Mouse (Mus musculus) liver, embryonic 14.5 days (tissue): ENCODE measurements around the gene Reep6. TPM values are rescaled to one million over a fixed set of nuclear protein-coding genes. Genes with fewer than 3 reads are reported as not detected.

ENCODE experiments used
- ATAC-seq: fragments of 200-750 bp; cut with Nextera tagmentation; 2 replicates; pipeline ENCODE4 v1.8.0; 2017; ENCODE audit warnings: moderate number of reproducible peaks, mild to moderate bottlenecking, moderate library complexity; ENCODE audit not compliant: insufficient read depth
- DNase-seq, 3 experiments: peaks; one replicate each; pipeline ENCODE4 v3.0.0-alpha.2; 2012 to 2013; ENCODE audit warnings: low read depth in 3 of 3, low spot score in 3 of 3
- H3K27ac ChIP-seq: fragments of 300-500 bp; sonication (generic); 2 replicates; pipeline ENCODE4 v1.5.1; 2014; ENCODE audit warnings: moderate library complexity, mild to moderate bottlenecking, control low read depth, inconsistent platforms
- H3K27me3 ChIP-seq: fragments of 300-500 bp; sonication (generic); 2 replicates; pipeline ENCODE4 v1.6.1; 2014; ENCODE audit warnings: mild to moderate bottlenecking, low read length, moderate library complexity; ENCODE audit not compliant: control insufficient read depth, insufficient read depth
- H3K36me3 ChIP-seq: fragments of 300-500 bp; sonication (generic); replicated peaks from 2 replicates; pipeline ENCODE4 v1.6.1; 2014; ENCODE audit warnings: low read depth; ENCODE audit not compliant: control insufficient read depth, insufficient read depth
- H3K4me1 ChIP-seq, 2 experiments: fragments of 200-500 bp in 1 of 2; fragments of 300-500 bp in 1 of 2; sonication (generic) in 1 of 2; replicated peaks; 2 replicates each; pipeline ENCODE4 v1.6.1; 2012 to 2014; ENCODE audit warnings: antibody characterized with exemption in 1 of 2, inconsistent platforms in 1 of 2, low read length in 1 of 2; ENCODE audit not compliant: control insufficient read depth in 2 of 2, insufficient read depth in 2 of 2
- H3K4me2 ChIP-seq: fragments of 300-500 bp; sonication (generic); 2 replicates; pipeline ENCODE4 v1.6.1; 2014; ENCODE audit warnings: low read depth, mild to moderate bottlenecking, control low read depth, moderate library complexity
- H3K4me3 ChIP-seq, 2 experiments: fragments of 200-500 bp in 1 of 2; fragments of 300-500 bp in 1 of 2; sonication (generic) in 1 of 2; 2 replicates each; pipeline ENCODE4 v1.5.1; 2012 to 2014; ENCODE audit warnings: low read depth in 2 of 2, low read length in 2 of 2, mild to moderate bottlenecking in 2 of 2, control low read depth in 1 of 2, inconsistent platforms in 1 of 2, moderate library complexity in 1 of 2; ENCODE audit not compliant: insufficient read depth in 1 of 2
- H3K9ac ChIP-seq: fragments of 300-500 bp; sonication (generic); replicated peaks from 2 replicates; pipeline ENCODE4 v1.6.1; 2014; ENCODE audit warnings: mild to moderate bottlenecking, control low read depth, moderate library complexity
- H3K9me3 ChIP-seq: fragments of 300-500 bp; sonication (generic); 2 replicates; pipeline ENCODE4 v1.6.1; 2016; ENCODE audit warnings: low read length, mixed read lengths; ENCODE audit not compliant: control insufficient read depth
- CTCF ChIP-seq: IDR thresholded peaks from 2 replicates; pipeline ENCODE4 v1.5.1; 2016; ENCODE audit warnings: antibody characterized with exemption, low read depth, control low read depth
- EP300 ChIP-seq: IDR thresholded peaks from 2 replicates; pipeline ENCODE4 v1.6.1; 2016; ENCODE audit warnings: antibody characterized with exemption, low read depth
- WGBS: fragments of 180-500 bp; shearing (Covaris S2); extraction: QIAGEN DNeasy Blood & Tissue Kit; methylation state at CpG from one replicate; pipeline ENCODE4 v1.1.7; 2014; ENCODE audit not compliant: insufficient replicate concordance; 5-methylcytosine and 5-hydroxymethylcytosine counted together
- polyA plus RNA-seq, 2 experiments: library from polyadenylated mRNA; depleted of rRNA in 1 of 2; stranded (reverse) in 1 of 2; unstranded in 1 of 2; fragments of >200 nt; fragmentation: Nextera tagmentation in 1 of 2; extraction: Ambion mirVana in 1 of 2; gene quantifications; 2 replicates each; pipeline versions ENCODE4 v1.2.1 to v1.2.3; 2012 to 2014

Reep6 gene
- polyA plus RNA-seq, 2 experiments = 23.6 to 55.3 TPM

DNA sequence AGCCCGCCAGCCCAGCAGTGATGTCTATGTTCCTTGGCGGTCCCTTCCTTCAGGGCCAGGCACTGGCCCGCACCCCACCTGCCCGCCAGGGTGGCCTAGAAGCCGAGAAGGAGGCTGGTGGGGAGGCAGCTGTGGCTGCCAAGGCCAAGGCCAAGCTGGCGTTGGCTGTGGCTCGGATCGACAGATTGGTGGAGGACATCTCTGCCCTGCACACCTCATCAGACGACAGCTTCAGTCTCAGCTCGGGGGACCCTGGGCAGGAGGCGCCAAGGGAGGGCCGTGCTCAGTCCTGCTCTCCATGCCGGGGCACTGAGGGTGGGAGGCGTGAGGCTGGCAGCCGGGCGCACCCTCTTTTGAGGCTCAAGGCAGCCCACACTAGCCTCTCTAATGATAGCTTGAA, 18.2 kb upstream of the Reep6 start:
- Histone ChIP-seq H3K27me3 (peaks cover 66% of the 10 kb centered on the region), H3K36me3 (no peaks in the 10 kb centered on the region), H3K4me2 (no peak overlapping the region), H3K4me3 (no peak overlapping the region), H3K9ac (no peak overlapping the region), H3K27ac (no peak overlapping the region), H3K4me1 (peaks cover 2 to 6% of the 10 kb centered on the region in 2 experiments; a peak in 2 of 4 replicates), H3K9me3 (no peaks in the 10 kb centered on the region)
- ATAC-seq (no peak), DNase-seq (no peak)
- TF ChIP-seq EP300 (no peak), CTCF (no peak)
- WGBS = 64% methylated on average over 16 of the region's 16 CpGs

DNA sequence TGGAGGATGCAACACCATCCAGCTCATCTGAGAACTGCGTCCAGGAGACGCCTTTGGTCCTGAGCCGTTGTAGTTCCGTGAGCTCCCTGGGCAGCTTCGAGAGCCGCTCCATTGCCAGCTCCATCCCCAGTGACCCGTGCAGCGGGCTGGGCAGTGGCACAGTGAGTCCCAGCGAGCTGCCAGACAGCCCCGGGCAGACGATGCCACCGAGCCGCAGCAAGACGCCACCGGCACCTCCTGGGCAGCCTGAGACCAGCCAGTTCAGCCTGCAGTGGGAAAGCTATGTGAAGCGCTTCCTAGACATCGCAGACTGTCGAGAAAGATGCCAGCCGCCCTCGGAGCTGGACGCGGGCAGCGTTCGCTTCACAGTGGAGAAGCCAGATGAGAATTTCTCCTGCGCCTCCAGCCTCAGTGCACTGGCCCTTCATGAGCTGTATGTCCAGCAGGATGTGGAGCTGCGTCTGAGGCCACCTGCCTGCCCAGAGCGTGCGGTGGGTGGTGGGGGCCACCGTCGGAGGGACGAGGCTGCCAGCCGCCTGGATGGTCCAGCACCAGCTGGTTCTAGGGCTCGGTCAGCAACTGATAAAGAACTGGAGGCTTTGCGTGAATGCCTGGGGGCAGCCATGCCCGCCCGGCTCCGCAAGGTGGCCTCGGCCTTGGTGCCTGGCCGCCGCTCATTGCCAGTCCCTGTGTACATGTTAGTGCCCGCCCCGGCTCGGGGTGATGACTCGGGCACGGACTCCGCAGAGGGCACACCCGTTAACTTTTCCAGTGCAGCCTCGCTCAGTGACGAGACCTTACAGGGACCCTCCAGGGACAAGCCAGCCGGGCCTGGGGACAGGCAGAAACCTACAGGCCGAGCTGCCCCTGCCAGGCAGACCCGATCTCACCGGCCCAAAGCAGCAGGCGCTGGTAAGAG, 16.9 kb upstream of the Reep6 start:
- 54% methylated on average over 54 of the region's 54 CpGs for WGBS
- H3K27me3 ChIP-seq = peaks cover 63% of the 10 kb centered on the region

GRCm38 (mm10) chr10:80313627-80314201, 16.0 kb upstream of the Reep6 start:
- H3K27me3 ChIP-seq = peaks cover 62% of the 10 kb centered on the region
- peaks cover 9 to 15% of the 10 kb centered on the region in 2 experiments for H3K4me1 ChIP-seq
- no peak overlapping the region for H3K9ac ChIP-seq
- DNase-seq (no peak), ATAC-seq (no peak)
- H3K36me3 ChIP-seq = peaks cover 6% of the 10 kb centered on the region; the same call in 1 of the 2 replicates
- TF ChIP-seq EP300 (no peak), CTCF (no peak)
- 17% methylated on average over 20 of the region's 20 CpGs for WGBS
- no peak overlapping the region for H3K27ac ChIP-seq
- no peaks in the 10 kb centered on the region for H3K9me3 ChIP-seq
- no peak overlapping the region for H3K4me3 ChIP-seq
- no peak overlapping the region for H3K4me2 ChIP-seq

More for the DNA sequence above, 16.9 kb upstream of the Reep6 start:
- Histone ChIP-seq H3K9me3 (no peaks in the 10 kb centered on the region), H3K36me3 (no peaks in the 10 kb centered on the region), H3K4me2 (no peak overlapping the region), H3K4me1 (peaks cover 9 to 15% of the 10 kb centered on the region in 2 experiments), H3K9ac (no peak overlapping the region), H3K27ac (no peak overlapping the region), H3K4me3 (no peak overlapping the region)
- ATAC-seq (no peak), DNase-seq (no peak)
- no peak for TF ChIP-seq EP300
- no peak for TF ChIP-seq CTCF

- H3K4me3 ChIP-seq = no peak overlapping the region
- H3K36me3 ChIP-seq = peaks cover 7% of the 10 kb centered on the region; the same call in 1 of the 2 replicates
- TF ChIP-seq EP300 (no peak), CTCF (no peak)
- H3K27ac ChIP-seq = no peak overlapping the region
- DNase-seq (no peak), ATAC-seq (no peak)
- peaks cover 12 to 21% of the 10 kb centered on the region in 2 experiments for H3K4me1 ChIP-seq
- H3K9ac ChIP-seq = no peak overlapping the region
- no peaks in the 10 kb centered on the region for H3K9me3 ChIP-seq
- H3K4me2 ChIP-seq = no peak overlapping the region
- 50% methylated on average over 16 of the region's 16 CpGs for WGBS
- H3K27me3 ChIP-seq = peaks cover 58% of the 10 kb centered on the region
These were observed 15.2 kb upstream of the Reep6 start for GRCm38 (mm10) chr10:80314494-80315001.

GRCm38 (mm10) chr10:80315315-80315714, 14.4 kb upstream of the Reep6 start:
- 43% methylated on average over 27 of the region's 27 CpGs for WGBS
- DNase-seq (no peak), ATAC-seq (no peak)
- H3K36me3 ChIP-seq = peaks cover 7% of the 10 kb centered on the region; the same call in 1 of the 2 replicates
- H3K27me3 ChIP-seq = peaks cover 57% of the 10 kb centered on the region
- no peak overlapping the region for H3K4me3 ChIP-seq
- no peaks in the 10 kb centered on the region for H3K9me3 ChIP-seq
- no peak overlapping the region for H3K4me2 ChIP-seq
- H3K4me1 ChIP-seq = peaks cover 12 to 21% of the 10 kb centered on the region in 2 experiments
- TF ChIP-seq EP300 (no peak), CTCF (no peak)
- H3K9ac ChIP-seq = no peak overlapping the region
- H3K27ac ChIP-seq = no peak overlapping the region
